Mouse (Mus musculus): Measurements from ENCODE around the gene Ptcra. TPM values are rescaled to one million over a fixed set of nuclear protein-coding genes. Genes with fewer than 3 reads are reported as not detected.

Ptcra gene
- polyA plus RNA-seq, 1 experiment from 2014 or later: 1.0 TPM

DNA sequence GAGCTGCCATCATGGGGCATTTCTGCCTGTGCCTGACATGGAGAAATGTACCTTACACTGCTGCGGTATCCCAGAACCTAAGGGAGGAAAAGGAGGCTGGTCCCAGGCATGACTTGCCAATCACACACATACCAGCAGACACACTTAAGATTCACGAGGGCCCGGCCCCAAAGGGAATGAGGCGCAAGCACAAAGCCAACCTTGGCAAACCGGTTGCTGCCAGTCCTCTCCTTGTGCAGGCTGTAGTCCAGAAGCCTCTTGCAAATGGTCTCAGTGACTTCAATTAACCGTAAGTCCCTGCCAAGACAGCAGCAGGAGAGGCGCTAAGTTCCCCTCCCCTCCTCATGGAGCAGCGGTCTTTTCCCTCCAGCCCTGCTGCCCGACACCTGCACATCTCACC lies 20.5 kb downstream of the Ptcra start:
- ATAC-seq (replicated peaks; ENCODE audit: low FRiP score) (no peak), DNase-seq (ENCODE audit: low spot score) (no peak)
- Histone ChIP-seq H3K36me3 (ENCODE audit: control insufficient read depth, insufficient read depth, low read length) (peaks cover 24% of the 10 kb centered on the region; the same call in 1 of the 2 replicates), H3K4me1 (replicated peaks; ENCODE audit: control insufficient read depth, insufficient read depth, low read length) (no peaks in the 10 kb centered on the region; the same call in 1 of the 2 replicates), H3K9me3 (ENCODE audit: control insufficient read depth, low read length) (no peaks in the 10 kb centered on the region), H3K27me3 (replicated peaks; ENCODE audit: control insufficient read depth, insufficient read depth, low read length) (no peaks in the 10 kb centered on the region), H3K9ac (ENCODE audit: low read depth, low read length) (no peak overlapping the region), H3K27ac (ENCODE audit: low read depth, low read length) (no peak overlapping the region), H3K4me2 (no peak overlapping the region), H3K4me3 (ENCODE audit: low read depth, low read length) (no peak overlapping the region)
- 91% methylated on average over 9 of the region's 9 CpGs for WGBS

- Histone ChIP-seq H3K27ac (ENCODE audit: low read depth, low read length) (peak overlapping the region; percentile 77), H3K9me3 (ENCODE audit: control insufficient read depth, low read length) (no peaks in the 10 kb centered on the region), H3K4me1 (replicated peaks; ENCODE audit: control insufficient read depth, insufficient read depth, low read length) (peaks cover 2% of the 10 kb centered on the region; the same call in 1 of the 2 replicates), H3K9ac (ENCODE audit: low read depth, low read length) (no peak overlapping the region), H3K4me2 (peak overlapping the region; percentile 37), H3K36me3 (ENCODE audit: control insufficient read depth, insufficient read depth, low read length) (peaks cover 19% of the 10 kb centered on the region; the same call in 1 of the 2 replicates), H3K27me3 (replicated peaks; ENCODE audit: control insufficient read depth, insufficient read depth, low read length) (no peaks in the 10 kb centered on the region), H3K4me3 (ENCODE audit: low read depth, low read length) (no peak overlapping the region)
- ATAC-seq (replicated peaks; ENCODE audit: low FRiP score): peak; percentile 87
- 78% methylated on average over 6 of the region's 6 CpGs for WGBS
- DNase-seq (ENCODE audit: low spot score): no peak
Observed at GRCm38 (mm10) chr17:46741305-46741704, 22.2 kb downstream of the Ptcra start.

DNA sequence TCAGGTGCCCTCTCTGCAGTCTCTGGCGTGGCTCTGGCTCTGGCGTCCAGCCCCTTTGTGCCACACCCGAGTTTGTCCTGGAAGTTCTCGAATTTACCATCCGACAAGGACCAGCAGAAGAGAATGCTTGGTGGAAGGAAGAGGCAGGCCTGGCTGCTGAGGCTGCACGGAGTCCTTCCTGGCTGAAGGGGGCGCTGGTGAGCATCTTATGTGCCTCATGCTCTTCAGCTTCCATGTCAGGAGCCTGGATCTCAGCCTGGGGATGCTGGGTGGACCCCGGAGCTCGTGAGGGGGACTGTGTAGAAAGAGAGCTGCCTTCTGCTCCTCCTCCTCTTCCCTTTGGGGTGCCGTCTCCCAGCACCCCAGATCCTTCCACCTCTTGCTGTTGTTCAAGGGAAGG lies 27.4 kb downstream of the Ptcra start:
- H3K27ac ChIP-seq (ENCODE audit: low read depth, low read length): peak overlapping the region; percentile 25; the same call in 1 of the 2 replicates

DNA sequence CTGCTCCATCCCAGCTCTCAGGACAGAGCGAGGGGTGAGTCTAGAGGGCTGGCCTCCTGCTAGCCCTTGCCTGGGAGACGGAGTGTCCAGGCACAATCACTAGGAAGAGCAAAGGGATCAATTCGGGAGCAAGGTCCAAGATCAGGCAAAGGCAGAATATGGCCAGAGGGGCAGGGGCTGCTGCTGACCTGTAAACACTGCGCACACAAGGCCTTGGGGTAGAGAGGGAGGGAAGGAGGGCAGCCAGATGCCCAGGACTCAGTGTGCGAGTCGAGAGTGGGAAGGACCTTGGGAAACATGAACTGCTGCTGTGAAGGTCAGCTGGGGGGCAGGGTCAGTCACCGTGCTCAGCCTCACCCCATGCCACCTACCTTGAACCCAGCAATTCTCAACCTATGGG lies 28.2 kb downstream of the Ptcra start:
- H3K27ac ChIP-seq (ENCODE audit: low read depth, low read length): peak overlapping the region; percentile 43; the same call in 1 of the 2 replicates
- no peaks in the 10 kb centered on the region for H3K9me3 ChIP-seq (ENCODE audit: control insufficient read depth, low read length)
- H3K9ac ChIP-seq (ENCODE audit: low read depth, low read length): no peak overlapping the region
- H3K4me2 ChIP-seq: peak overlapping the region; percentile 7; the same call in 1 of the 2 replicates
- H3K4me1 ChIP-seq (replicated peaks; ENCODE audit: control insufficient read depth, insufficient read depth, low read length): peaks cover 2% of the 10 kb centered on the region; the same call in 1 of the 2 replicates
- ATAC-seq (replicated peaks; ENCODE audit: low FRiP score) (peak; percentile 48), DNase-seq (ENCODE audit: low spot score) (no peak)
- H3K27me3 ChIP-seq (replicated peaks; ENCODE audit: control insufficient read depth, insufficient read depth, low read length): no peaks in the 10 kb centered on the region
- WGBS: 79% methylated on average over 7 of the region's 7 CpGs
- H3K36me3 ChIP-seq (ENCODE audit: control insufficient read depth, insufficient read depth, low read length): peaks cover 6% of the 10 kb centered on the region; the same call in 1 of the 2 replicates
- H3K4me3 ChIP-seq (ENCODE audit: low read depth, low read length): no peak overlapping the region

More for the DNA sequence above, 27.4 kb downstream of the Ptcra start:
- H3K9me3 ChIP-seq (ENCODE audit: control insufficient read depth, low read length): no peaks in the 10 kb centered on the region
- no peak overlapping the region for H3K4me3 ChIP-seq (ENCODE audit: low read depth, low read length)
- H3K4me1 ChIP-seq (replicated peaks; ENCODE audit: control insufficient read depth, insufficient read depth, low read length): peaks cover 2% of the 10 kb centered on the region; the same call in 1 of the 2 replicates
- DNase-seq (ENCODE audit: low spot score): peak; percentile 46
- H3K9ac ChIP-seq (ENCODE audit: low read depth, low read length): no peak overlapping the region
- ATAC-seq (replicated peaks; ENCODE audit: low FRiP score): 0 out of 2 replicates have a peak, but pooled peaks have one; percentile 26
- H3K4me2 ChIP-seq: no peak overlapping the region
- 68% methylated on average over 10 of the region's 10 CpGs for WGBS
- no peaks in the 10 kb centered on the region for H3K27me3 ChIP-seq (replicated peaks; ENCODE audit: control insufficient read depth, insufficient read depth, low read length)
- peaks cover 6% of the 10 kb centered on the region; the same call in 1 of the 2 replicates for H3K36me3 ChIP-seq (ENCODE audit: control insufficient read depth, insufficient read depth, low read length)

DNA sequence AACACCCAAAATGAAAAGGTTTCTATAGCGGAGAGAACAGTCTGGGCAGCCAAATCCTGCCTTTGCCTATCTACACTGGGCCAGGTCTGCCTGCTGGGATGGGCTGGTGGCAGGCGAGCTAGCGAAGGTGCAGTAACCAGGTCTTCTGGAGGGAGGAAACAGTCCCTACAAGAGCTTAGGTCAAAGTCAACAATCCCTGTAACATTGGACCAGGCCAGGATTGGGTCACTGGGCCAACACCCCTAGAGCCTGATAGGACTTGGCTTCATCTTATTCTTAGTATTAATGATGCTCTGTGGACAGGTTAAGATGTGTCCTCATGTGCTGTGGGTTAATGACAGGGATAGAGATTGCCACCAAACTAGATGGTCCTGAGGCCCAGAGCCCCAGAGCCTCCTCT lies 29.5 kb downstream of the Ptcra start:
- H3K9ac ChIP-seq (ENCODE audit: low read depth, low read length): no peak overlapping the region
- no peak overlapping the region for H3K4me3 ChIP-seq (ENCODE audit: low read depth, low read length)
- peaks cover 7% of the 10 kb centered on the region for H3K27me3 ChIP-seq (replicated peaks; ENCODE audit: control insufficient read depth, insufficient read depth, low read length)
- H3K36me3 ChIP-seq (ENCODE audit: control insufficient read depth, insufficient read depth, low read length): peaks cover 6% of the 10 kb centered on the region; the same call in 1 of the 2 replicates
- H3K4me1 ChIP-seq (replicated peaks; ENCODE audit: control insufficient read depth, insufficient read depth, low read length): peaks cover 2% of the 10 kb centered on the region
- DNase-seq (ENCODE audit: low spot score) (no peak), ATAC-seq (replicated peaks; ENCODE audit: low FRiP score) (no peak)
- H3K27ac ChIP-seq (ENCODE audit: low read depth, low read length): no peak overlapping the region
- WGBS: 85% methylated on average over 3 of the region's 3 CpGs
- H3K4me2 ChIP-seq: no peak overlapping the region
- no peaks in the 10 kb centered on the region for H3K9me3 ChIP-seq (ENCODE audit: control insufficient read depth, low read length)

- H3K4me3 ChIP-seq (ENCODE audit: low read depth, low read length): no peak within 1 kb of the TSS
Observed at GRCm38 (mm10) chr17:46728904-46729318, 34.6 kb downstream of the Ptcra start, which contains the start of gene Gnmt. Gene Gnmt, minus strand, starts transcription at chr17:46729168.

DNA sequence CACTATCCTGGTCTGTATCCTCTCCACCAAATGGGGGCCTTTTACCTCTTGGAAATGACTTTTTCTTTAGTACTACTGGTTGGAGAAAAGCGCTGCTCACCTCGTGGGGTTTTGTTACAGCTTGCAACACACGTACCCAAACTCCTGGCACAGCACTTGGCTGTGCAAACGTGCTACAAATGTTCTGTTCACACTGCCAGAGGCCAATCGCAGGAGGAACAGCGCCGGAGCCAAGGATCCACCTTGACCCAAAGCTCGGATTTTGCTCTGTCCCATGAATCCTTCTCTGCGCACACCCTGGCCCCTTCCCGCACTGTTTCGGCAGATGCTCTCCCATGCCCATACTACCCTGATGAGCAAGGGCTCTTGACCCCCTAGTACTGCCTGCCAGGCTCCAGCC lies 35.0 kb downstream of the Ptcra start:
- ATAC-seq (replicated peaks; ENCODE audit: low FRiP score): no peak
- WGBS: 39% methylated on average over 11 of the region's 11 CpGs
- Histone ChIP-seq H3K4me1 (replicated peaks; ENCODE audit: control insufficient read depth, insufficient read depth, low read length) (no peaks in the 10 kb centered on the region; the same call in 1 of the 2 replicates), H3K36me3 (ENCODE audit: control insufficient read depth, insufficient read depth, low read length) (no peaks in the 10 kb centered on the region), H3K4me2 (peak overlapping the region; percentile 42), H3K9me3 (ENCODE audit: control insufficient read depth, low read length) (no peaks in the 10 kb centered on the region), H3K27me3 (replicated peaks; ENCODE audit: control insufficient read depth, insufficient read depth, low read length) (peaks cover 13% of the 10 kb centered on the region), H3K27ac (ENCODE audit: low read depth, low read length) (no peak overlapping the region), H3K9ac (ENCODE audit: low read depth, low read length) (no peak overlapping the region), H3K4me3 (ENCODE audit: low read depth, low read length) (no peak overlapping the region)
- DNase-seq (ENCODE audit: low spot score): peak; percentile 36

More at GRCm38 (mm10) chr17:46728904-46729318, 34.6 kb downstream of the Ptcra start, which contains the start of gene Gnmt:
- ATAC-seq (replicated peaks; ENCODE audit: low FRiP score) (no peak; the same call in 1 of the 2 replicates), DNase-seq (ENCODE audit: low spot score) (peak; percentile 33)
- Histone ChIP-seq H3K9ac (ENCODE audit: low read depth, low read length) (no peak within 1 kb of the TSS), H3K36me3 (ENCODE audit: control insufficient read depth, insufficient read depth, low read length) (no peaks in the 10 kb centered on the region), H3K27ac (ENCODE audit: low read depth, low read length) (no peak within 1 kb of the TSS), H3K4me2 (peak within 1 kb of the TSS; percentile 42), H3K27me3 (replicated peaks; ENCODE audit: control insufficient read depth, insufficient read depth, low read length) (peaks cover 13% of the 10 kb centered on the region), H3K4me1 (replicated peaks; ENCODE audit: control insufficient read depth, insufficient read depth, low read length) (no peaks in the 10 kb centered on the region; the same call in 1 of the 2 replicates), H3K9me3 (ENCODE audit: control insufficient read depth, low read length) (no peaks in the 10 kb centered on the region)
- WGBS: 20% methylated on average over 24 of the region's 24 CpGs

GRCm38 (mm10) chr17:46728021-46728420 lies 35.5 kb downstream of the Ptcra start:
- ATAC-seq (replicated peaks; ENCODE audit: low FRiP score) (no peak), DNase-seq (ENCODE audit: low spot score) (no peak)
- no peak overlapping the region for H3K4me2 ChIP-seq
- H3K36me3 ChIP-seq (ENCODE audit: control insufficient read depth, insufficient read depth, low read length): no peaks in the 10 kb centered on the region
- H3K9ac ChIP-seq (ENCODE audit: low read depth, low read length): no peak overlapping the region
- peaks cover 13% of the 10 kb centered on the region for H3K27me3 ChIP-seq (replicated peaks; ENCODE audit: control insufficient read depth, insufficient read depth, low read length)
- 33% methylated on average over 6 of the region's 6 CpGs for WGBS
- no peak overlapping the region for H3K27ac ChIP-seq (ENCODE audit: low read depth, low read length)
- no peak overlapping the region for H3K4me3 ChIP-seq (ENCODE audit: low read depth, low read length)
- H3K4me1 ChIP-seq (replicated peaks; ENCODE audit: control insufficient read depth, insufficient read depth, low read length): no peaks in the 10 kb centered on the region; the same call in 1 of the 2 replicates
- no peaks in the 10 kb centered on the region for H3K9me3 ChIP-seq (ENCODE audit: control insufficient read depth, low read length)

DNA sequence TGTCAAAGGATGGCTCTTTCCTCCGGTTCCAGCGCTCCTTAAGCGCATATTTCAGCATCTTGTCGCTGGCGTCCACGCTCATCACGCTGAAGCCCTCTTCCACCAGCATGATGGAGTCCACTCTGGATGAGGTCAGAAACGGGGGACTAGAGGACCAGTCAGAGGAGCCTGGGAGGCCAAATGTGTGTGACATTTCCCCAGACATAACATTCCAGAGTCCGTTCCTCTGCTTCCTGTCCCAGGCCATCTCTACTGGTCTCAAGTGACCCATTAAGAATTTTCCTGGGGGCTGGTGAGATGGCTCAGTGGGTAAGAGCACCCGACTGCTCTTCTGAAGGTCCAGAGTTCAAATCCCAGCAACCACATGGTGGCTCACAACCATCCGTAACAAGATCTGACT lies 36.2 kb downstream of the Ptcra start:
- Histone ChIP-seq H3K4me2 (no peak overlapping the region), H3K27ac (ENCODE audit: low read depth, low read length) (no peak overlapping the region), H3K27me3 (replicated peaks; ENCODE audit: control insufficient read depth, insufficient read depth, low read length) (peaks cover 13% of the 10 kb centered on the region), H3K9me3 (ENCODE audit: control insufficient read depth, low read length) (no peaks in the 10 kb centered on the region), H3K9ac (ENCODE audit: low read depth, low read length) (no peak overlapping the region), H3K36me3 (ENCODE audit: control insufficient read depth, insufficient read depth, low read length) (no peaks in the 10 kb centered on the region), H3K4me1 (replicated peaks; ENCODE audit: control insufficient read depth, insufficient read depth, low read length) (no peaks in the 10 kb centered on the region; the same call in 1 of the 2 replicates), H3K4me3 (ENCODE audit: low read depth, low read length) (no peak overlapping the region)
- ATAC-seq (replicated peaks; ENCODE audit: low FRiP score) (no peak), DNase-seq (ENCODE audit: low spot score) (no peak)
- WGBS: 91% methylated on average over 11 of the region's 11 CpGs
